Mouse (Mus musculus): ENCODE measurements around the gene Slk.

- TF ChIP-seq CTCF (IDR thresholded peaks at IDR 0.05; ENCODE audit: control insufficient read depth, insufficient read depth, insufficient replicate concordance, low read depth, low read length) (no peak), POLR2A (IDR thresholded peaks at IDR 0.05; ENCODE audit: control insufficient read depth, low read depth, low read length) (no peak)
Measured at GRCm38 (mm10) chr19:47548432-47549076, 30.9 kb upstream of the Slk start.

Measured in testis, adult 2 months (tissue).